Mouse (Mus musculus) right cerebral cortex, postnatal 36 days (tissue): ENCODE measurements around the gene Plekhd1.

ENCODE experiments used
- DNase-seq, 2 experiments: peaks; one replicate each; pipeline ENCODE4 v3.0.0; 2022; ENCODE audit warnings: low spot score in 2 of 2, mixed read lengths in 1 of 2

Plekhd1 gene

GRCm38 (mm10) chr12:80751556-80751955, 59.2 kb downstream of the Plekhd1 start:
- DNase-seq, result no peak

- DNase-seq, result no peak
Measured at GRCm38 (mm10) chr12:80757751-80758558, 65.6 kb downstream of the Plekhd1 start.

- DNase-seq, result no peak
Measured at GRCm38 (mm10) chr12:80758559-80759386, 66.4 kb downstream of the Plekhd1 start.

- DNase-seq, result no peak
Measured at GRCm38 (mm10) chr12:80759387-80759712, 67.0 kb downstream of the Plekhd1 start.

GRCm38 (mm10) chr12:80759713-80760395, 67.5 kb downstream of the Plekhd1 start:
- no peak for DNase-seq

- peak; percentile 77 to 88 for DNase-seq
Measured at GRCm38 (mm10) chr12:80760396-80760801, 68.0 kb downstream of the Plekhd1 start, which contains the start of gene Ccdc177. Gene Ccdc177 (minus strand): TSS chr12:80760687.

- DNase-seq, result no peak
Measured at GRCm38 (mm10) chr12:80762982-80763381, 70.6 kb downstream of the Plekhd1 start.

GRCm38 (mm10) chr12:80764116-80764515, 71.7 kb downstream of the Plekhd1 start:
- no peak for DNase-seq

- DNase-seq, result peak in 1 of 2 experiments; percentile 58
Measured at GRCm38 (mm10) chr12:80769697-80770096, 77.3 kb downstream of the Plekhd1 start.
